Mouse (Mus musculus): ENCODE measurements around the gene Crybg1. TPM values are rescaled to one million over a fixed set of nuclear protein-coding genes. Genes with fewer than 3 reads are reported as not detected.

Gene Crybg1
- polyA plus RNA-seq, 1 experiment from 2014 or later, result 0.68 TPM

DNA sequence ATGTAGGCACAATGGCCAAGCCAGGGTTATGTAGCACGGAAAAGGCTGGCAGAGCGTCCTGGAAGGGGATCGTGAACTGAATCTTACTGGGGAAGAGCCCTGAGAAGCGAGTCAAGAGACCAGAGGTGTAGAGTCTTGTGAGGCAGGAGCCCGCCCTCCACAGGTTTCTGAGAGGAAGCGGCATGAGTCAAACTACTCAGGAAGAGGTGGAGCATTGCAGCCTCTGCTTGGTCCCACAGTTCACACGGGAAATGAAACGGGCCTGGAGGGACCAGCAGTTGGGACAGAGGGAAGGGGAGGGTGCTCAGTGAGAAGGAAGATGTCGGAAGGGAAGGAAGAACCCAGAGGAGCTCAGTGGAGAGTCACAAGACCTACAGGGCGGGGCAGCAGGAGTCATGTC is 123.9 kb downstream of the Crybg1 start:
- Histone ChIP-seq H3K9me3 (no peaks in the 10 kb centered on the region), H3K36me3 (no peaks in the 10 kb centered on the region), H3K27ac (no peak overlapping the region), H3K4me3 (no peak overlapping the region), H3K27me3 (ENCODE audit: insufficient read depth, poor library complexity, severe bottlenecking) (no peaks in the 10 kb centered on the region), H3K4me1 (no peaks in the 10 kb centered on the region)
- DNase-seq (ENCODE audit: low spot score), result no peak
- WGBS, result 41% methylated on average over 10 of the region's 10 CpGs

DNA sequence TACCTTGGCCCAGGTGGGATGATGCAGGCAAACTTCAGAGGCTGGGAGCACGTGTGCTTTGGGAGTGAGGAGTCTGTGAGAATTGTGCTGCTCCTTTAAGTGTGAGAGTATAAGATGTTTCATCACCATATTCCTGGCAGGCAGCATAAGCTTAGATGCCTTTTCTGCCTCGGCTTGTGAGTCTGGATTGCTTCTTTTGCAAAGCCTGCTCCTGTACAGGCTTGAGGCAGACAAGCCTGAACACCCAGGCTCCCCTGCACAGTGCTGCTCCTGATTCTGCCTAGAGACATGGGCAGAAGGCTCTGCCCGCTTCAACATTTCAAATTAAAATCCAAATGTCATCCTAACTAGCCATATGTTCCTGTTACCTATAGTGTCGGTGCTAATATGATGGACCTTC is 128.5 kb downstream of the Crybg1 start:
- H3K4me1 ChIP-seq, result no peaks in the 10 kb centered on the region
- no peak for DNase-seq (ENCODE audit: low spot score)
- H3K4me3 ChIP-seq, result no peak overlapping the region
- 67% methylated on average over 4 of the region's 4 CpGs for WGBS
- no peaks in the 10 kb centered on the region for H3K27me3 ChIP-seq (ENCODE audit: insufficient read depth, poor library complexity, severe bottlenecking)
- no peaks in the 10 kb centered on the region for H3K9me3 ChIP-seq
- H3K36me3 ChIP-seq, result no peaks in the 10 kb centered on the region
- H3K27ac ChIP-seq, result no peak overlapping the region

DNA sequence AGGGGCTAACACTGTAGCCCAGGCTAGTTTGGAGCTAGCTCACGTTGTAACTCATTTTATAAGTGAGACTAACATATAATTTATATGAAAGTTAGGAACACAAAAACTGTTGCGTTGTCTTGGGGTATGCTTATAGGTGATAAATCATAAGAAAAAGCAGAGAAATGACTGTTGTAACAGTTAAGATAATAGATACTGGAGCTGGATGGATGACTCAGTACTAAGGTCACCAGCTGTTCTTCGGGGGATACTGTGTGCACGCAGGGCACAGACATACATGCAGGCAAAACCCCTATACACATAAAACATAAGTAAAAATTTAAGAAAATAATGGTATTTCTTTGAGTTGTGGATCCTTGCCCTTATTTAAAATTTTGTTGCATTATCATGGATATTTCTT is 130.1 kb downstream of the Crybg1 start:
- WGBS, result 85% methylated on average over 4 of the region's 4 CpGs
- Histone ChIP-seq H3K4me3 (no peak overlapping the region), H3K4me1 (no peaks in the 10 kb centered on the region), H3K9me3 (no peaks in the 10 kb centered on the region), H3K36me3 (no peaks in the 10 kb centered on the region), H3K27ac (no peak overlapping the region), H3K27me3 (ENCODE audit: insufficient read depth, poor library complexity, severe bottlenecking) (no peaks in the 10 kb centered on the region)
- no peak for DNase-seq (ENCODE audit: low spot score)

- H3K27ac ChIP-seq, result no peak overlapping the region
- WGBS, result 75% methylated on average over 2 of the region's 2 CpGs
- H3K36me3 ChIP-seq, result no peaks in the 10 kb centered on the region
- no peaks in the 10 kb centered on the region for H3K4me1 ChIP-seq
- peaks cover 6% of the 10 kb centered on the region; the same call in 1 of the 2 replicates for H3K27me3 ChIP-seq (ENCODE audit: insufficient read depth, poor library complexity, severe bottlenecking)
- H3K4me3 ChIP-seq, result no peak overlapping the region
- no peak for DNase-seq (ENCODE audit: low spot score)
- H3K9me3 ChIP-seq, result no peaks in the 10 kb centered on the region
These were observed 133.0 kb downstream of the Crybg1 start for GRCm38 (mm10) chr10:44015631-44016030.

DNA sequence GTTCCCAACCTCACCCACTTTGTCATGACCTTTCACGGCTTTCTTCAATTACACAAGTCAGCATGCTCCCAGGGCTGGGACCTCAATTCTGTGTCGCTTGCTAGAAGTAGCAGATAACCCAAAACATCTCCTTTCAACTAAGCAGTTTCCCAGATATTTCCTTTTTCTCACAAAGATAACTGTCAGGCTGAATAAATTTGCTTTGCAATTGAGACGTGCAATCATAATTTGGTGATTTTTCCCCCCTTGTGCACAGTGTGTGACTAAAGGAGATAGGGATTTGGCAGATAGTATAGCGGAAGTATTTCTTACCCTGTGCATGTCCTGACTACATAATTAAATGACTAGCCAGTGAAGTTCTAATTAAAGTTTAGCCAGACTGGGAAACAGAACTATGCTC is 134.8 kb downstream of the Crybg1 start:
- Histone ChIP-seq H3K36me3 (no peaks in the 10 kb centered on the region), H3K27me3 (ENCODE audit: insufficient read depth, poor library complexity, severe bottlenecking) (peaks cover 7% of the 10 kb centered on the region; the same call in 1 of the 2 replicates), H3K27ac (no peak overlapping the region), H3K9me3 (no peaks in the 10 kb centered on the region), H3K4me3 (no peak overlapping the region), H3K4me1 (no peaks in the 10 kb centered on the region)
- DNase-seq (ENCODE audit: low spot score), result no peak
- WGBS, result 66% methylated on average over 4 of the region's 4 CpGs

DNA sequence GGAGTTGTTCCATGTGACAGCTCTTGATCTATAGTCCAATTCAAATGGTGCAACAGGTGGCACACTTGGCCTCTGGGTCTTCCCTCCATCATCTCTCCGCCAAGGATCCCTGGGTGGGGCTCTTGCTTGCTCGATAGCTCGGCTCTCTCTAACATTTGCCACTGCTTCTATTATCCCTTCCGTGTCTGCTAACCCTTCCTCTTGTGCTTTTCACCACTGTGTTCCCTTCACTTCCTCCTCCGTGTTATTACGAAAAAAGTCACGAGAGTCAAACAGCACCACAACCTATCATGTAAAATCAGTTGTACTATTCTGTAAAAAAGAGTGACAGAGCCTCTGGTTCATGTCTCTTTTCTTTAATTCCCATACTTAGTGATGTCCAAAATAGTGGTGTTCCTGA is 137.2 kb downstream of the Crybg1 start:
- Histone ChIP-seq H3K27ac (no peak overlapping the region), H3K4me3 (no peak overlapping the region), H3K9me3 (no peaks in the 10 kb centered on the region), H3K27me3 (ENCODE audit: insufficient read depth, poor library complexity, severe bottlenecking) (peaks cover 31% of the 10 kb centered on the region), H3K4me1 (no peaks in the 10 kb centered on the region; the same call in 1 of the 2 replicates), H3K36me3 (no peaks in the 10 kb centered on the region)
- 78% methylated on average over 7 of the region's 7 CpGs for WGBS
- no peak for DNase-seq (ENCODE audit: low spot score)

DNA sequence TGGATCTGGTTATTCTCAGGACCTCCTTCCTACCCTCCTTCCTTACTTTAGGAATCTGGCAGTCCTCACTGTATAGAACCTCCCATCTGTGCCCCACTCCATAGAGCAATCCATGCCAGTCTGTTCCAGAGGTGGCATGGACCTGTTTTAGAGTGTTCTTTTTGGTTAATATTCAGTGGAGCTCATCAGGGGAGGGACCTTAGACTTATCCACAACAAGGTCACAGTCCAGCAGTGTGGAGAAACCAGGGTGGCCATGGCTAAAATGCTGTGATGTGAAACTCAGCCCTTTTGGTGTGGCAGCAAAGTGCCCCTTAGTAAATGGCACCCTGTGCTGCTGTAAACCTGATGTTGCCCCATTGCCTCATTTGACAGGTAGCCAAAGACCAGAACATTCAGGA is 139.8 kb downstream of the Crybg1 start:
- peaks cover 57% of the 10 kb centered on the region for H3K27me3 ChIP-seq (ENCODE audit: insufficient read depth, poor library complexity, severe bottlenecking)

GRCm38 (mm10) chr10:44006815-44007214 is 141.8 kb downstream of the Crybg1 start:
- Histone ChIP-seq H3K27me3 (ENCODE audit: insufficient read depth, poor library complexity, severe bottlenecking) (peaks cover 77% of the 10 kb centered on the region), H3K36me3 (no peaks in the 10 kb centered on the region), H3K9me3 (no peaks in the 10 kb centered on the region), H3K27ac (no peak overlapping the region), H3K4me1 (peaks cover 25% of the 10 kb centered on the region), H3K4me3 (no peak overlapping the region)
- no peak for DNase-seq (ENCODE audit: low spot score)
- 79% methylated on average over 4 of the region's 4 CpGs for WGBS

More for the DNA sequence above, 139.8 kb downstream of the Crybg1 start:
- Histone ChIP-seq H3K4me1 (peaks cover 19% of the 10 kb centered on the region), H3K4me3 (no peak overlapping the region), H3K9me3 (no peaks in the 10 kb centered on the region), H3K27ac (no peak overlapping the region), H3K36me3 (no peaks in the 10 kb centered on the region)
- no peak for DNase-seq (ENCODE audit: low spot score)

- no peaks in the 10 kb centered on the region for H3K9me3 ChIP-seq
- DNase-seq (ENCODE audit: low spot score), result no peak
- peaks cover 80% of the 10 kb centered on the region for H3K27me3 ChIP-seq (ENCODE audit: insufficient read depth, poor library complexity, severe bottlenecking)
- H3K36me3 ChIP-seq, result no peaks in the 10 kb centered on the region
- H3K27ac ChIP-seq, result peak overlapping the region; percentile 45; the same call in 1 of the 2 replicates
- peak overlapping the region; percentile 56 for H3K4me3 ChIP-seq
- WGBS, result under 1% methylated on average over 40 of the region's 40 CpGs
- H3K4me1 ChIP-seq, result peaks cover 25% of the 10 kb centered on the region
These were observed 142.7 kb downstream of the Crybg1 start for GRCm38 (mm10) chr10:44005677-44006641.

- H3K27me3 ChIP-seq (ENCODE audit: insufficient read depth, poor library complexity, severe bottlenecking), result peaks cover 93% of the 10 kb centered on the region
- H3K4me3 ChIP-seq, result peak overlapping the region; percentile 73
- no peak overlapping the region for H3K27ac ChIP-seq
- H3K36me3 ChIP-seq, result no peaks in the 10 kb centered on the region
- H3K9me3 ChIP-seq, result no peaks in the 10 kb centered on the region
- no peak for DNase-seq (ENCODE audit: low spot score)
- H3K4me1 ChIP-seq, result peaks cover 25% of the 10 kb centered on the region
- WGBS, result under 1% methylated on average over 33 of the region's 33 CpGs
These were observed 144.4 kb downstream of the Crybg1 start for GRCm38 (mm10) chr10:44004221-44004751.

GRCm38 (mm10) chr10:44003551-44004151 is 145.0 kb downstream of the Crybg1 start:
- WGBS, result under 1% methylated on average over 67 of the region's 68 CpGs
- H3K36me3 ChIP-seq, result no peaks in the 10 kb centered on the region
- H3K27me3 ChIP-seq (ENCODE audit: insufficient read depth, poor library complexity, severe bottlenecking), result peaks cover 93% of the 10 kb centered on the region
- DNase-seq (ENCODE audit: low spot score), result no peak
- H3K4me1 ChIP-seq, result peaks cover 29% of the 10 kb centered on the region
- H3K27ac ChIP-seq, result peak overlapping the region; percentile 79
- peak overlapping the region; percentile 73 for H3K4me3 ChIP-seq
- no peaks in the 10 kb centered on the region for H3K9me3 ChIP-seq

DNA sequence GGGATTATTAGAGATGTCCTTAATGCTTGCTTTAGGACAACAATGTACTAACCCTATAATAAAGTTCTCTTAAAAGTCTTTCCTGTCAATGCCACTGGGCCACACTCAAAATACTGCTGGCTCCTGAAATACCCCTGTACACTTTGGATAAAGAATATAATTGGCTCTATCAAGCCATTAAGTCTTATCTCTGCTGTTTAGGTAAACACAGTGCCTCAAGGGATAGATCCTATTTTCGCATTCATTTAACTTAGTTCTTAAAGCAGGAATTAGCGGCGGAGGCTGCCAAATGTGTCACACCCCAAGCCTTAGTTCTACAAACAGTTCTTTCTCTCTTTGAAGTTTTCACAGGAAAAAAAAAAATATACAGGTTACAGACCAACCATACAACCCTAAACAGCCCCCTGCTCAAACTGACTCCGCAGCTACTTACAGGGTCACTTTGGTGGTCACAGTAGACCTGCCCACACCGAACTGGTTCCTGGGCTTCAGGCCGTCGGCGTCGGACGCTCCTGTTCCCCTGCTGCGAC is 145.6 kb downstream of the Crybg1 start:
- Histone ChIP-seq H3K27me3 (ENCODE audit: insufficient read depth, poor library complexity, severe bottlenecking) (peaks cover 90% of the 10 kb centered on the region), H3K4me3 (peak overlapping the region; percentile 73), H3K27ac (peak overlapping the region; percentile 79), H3K36me3 (no peaks in the 10 kb centered on the region), H3K4me1 (peaks cover 35% of the 10 kb centered on the region), H3K9me3 (no peaks in the 10 kb centered on the region)
- under 1% methylated on average over 11 of the region's 11 CpGs for WGBS
- no peak for DNase-seq (ENCODE audit: low spot score)
